Mouse (Mus musculus) stomach, embryonic 14.5 days (tissue): Measurements from ENCODE around the gene Cenpi. TPM values are rescaled to one million over a fixed set of nuclear protein-coding genes. Genes with fewer than 3 reads are reported as not detected.
A peak's percentile ranks its signal among the peaks of the same experiment; 100 is the strongest.
"Not testable (repeated sequence)": the region's sequence is repeated elsewhere in the genome, so short reads cannot be mapped to it uniquely, and the experiment has no call there.

Experiments
- ATAC-seq: fragments of 200-750 bp; cut with Nextera tagmentation; 2 replicates; pipeline ENCODE4 v1.8.0; 2017; ENCODE audit warnings: low read depth, moderate TSS enrichment; ENCODE audit not compliant: insufficient number of reproducible peaks, insufficient read depth, low FRiP score
- H3K27ac ChIP-seq: fragments of 300-500 bp; sonication (generic); 2 replicates; pipeline ENCODE4 v1.5.1; 2014; ENCODE audit warnings: mild to moderate bottlenecking, low read length, moderate library complexity, mixed read lengths
- H3K27me3 ChIP-seq: fragments of 300-500 bp; sonication (generic); 2 replicates; pipeline ENCODE4 v1.6.1; 2014; ENCODE audit warnings: low read length, control low read depth, mixed read lengths; ENCODE audit not compliant: control insufficient read depth, insufficient read depth
- H3K36me3 ChIP-seq: fragments of 300-500 bp; sonication (generic); 2 replicates; pipeline ENCODE4 v1.6.1; 2014; ENCODE audit warnings: mild to moderate bottlenecking, control low read depth, low read length, moderate library complexity, mixed read lengths; ENCODE audit not compliant: control insufficient read depth, insufficient read depth
- H3K4me1 ChIP-seq: fragments of 300-500 bp; sonication (generic); 2 replicates; pipeline ENCODE4 v1.6.1; 2014; ENCODE audit warnings: low read length, control low read depth, mixed read lengths; ENCODE audit not compliant: control insufficient read depth, insufficient read depth
- H3K4me2 ChIP-seq: fragments of 300-500 bp; sonication (generic); replicated peaks from 2 replicates; pipeline ENCODE4 v1.6.1; 2014; ENCODE audit warnings: low read depth, low read length, control low read depth
- H3K4me3 ChIP-seq: fragments of 300-500 bp; sonication (generic); 2 replicates; pipeline ENCODE4 v1.5.1; 2014; ENCODE audit warnings: low read depth, low read length, control low read depth
- H3K9ac ChIP-seq: fragments of 300-500 bp; sonication (generic); replicated peaks from 2 replicates; pipeline ENCODE4 v1.6.1; 2014; ENCODE audit warnings: low read depth, mild to moderate bottlenecking, control low read depth, low read length, moderate library complexity, mixed read lengths
- H3K9me3 ChIP-seq: fragments of 300-500 bp; sonication (generic); 2 replicates; pipeline ENCODE4 v1.6.1; 2016; ENCODE audit warnings: low read depth, low read length, control low read depth; ENCODE audit not compliant: control insufficient read depth
- WGBS: fragments of 180-500 bp; shearing (Covaris S2); extraction: QIAGEN DNeasy Blood & Tissue Kit; methylation state at CpG from one replicate; pipeline ENCODE4 v1.1.7; 2014; 5-methylcytosine and 5-hydroxymethylcytosine counted together
- polyA plus RNA-seq: library from polyadenylated mRNA; unstranded; fragments of >200 nt; fragmentation: Nextera tagmentation; extraction: Ambion mirVana; gene quantifications from 2 replicates; pipeline ENCODE4 v1.2.1, GENCODE M21; 2014

The Cenpi gene
- polyA plus RNA-seq, 1 experiment from 2014 or later = 40.0 TPM

- WGBS = 88% methylated on average over 2 of the region's 2 CpGs
- no peaks in the 10 kb centered on the region for H3K27me3 ChIP-seq
- ATAC-seq = no peak
- no peaks in the 10 kb centered on the region for H3K4me1 ChIP-seq
- no peak overlapping the region for H3K27ac ChIP-seq
- H3K9me3 ChIP-seq = no peaks in the 10 kb centered on the region
- H3K4me2 ChIP-seq = no peak overlapping the region
- H3K4me3 ChIP-seq = no peak overlapping the region
- no peaks in the 10 kb centered on the region for H3K36me3 ChIP-seq
- no peak overlapping the region for H3K9ac ChIP-seq
Measured at GRCm38 (mm10) chrX:134287305-134287704, 20.6 kb upstream of the Cenpi start.

GRCm38 (mm10) chrX:134296301-134296700, 11.6 kb upstream of the Cenpi start:
- Histone ChIP-seq H3K4me3 (peak overlapping the region; percentile 34; the same call in 1 of the 2 replicates), H3K27me3 (no peaks in the 10 kb centered on the region), H3K27ac (no peak overlapping the region), H3K9ac (no peak overlapping the region), H3K36me3 (no peaks in the 10 kb centered on the region), H3K9me3 (no peaks in the 10 kb centered on the region), H3K4me1 (no peaks in the 10 kb centered on the region), H3K4me2 (peak overlapping the region; percentile 47)
- 39% methylated on average over 9 of the region's 9 CpGs for WGBS
- 0 out of 2 replicates have a peak, but pooled peaks have one; percentile 14 for ATAC-seq

GRCm38 (mm10) chrX:134296737-134297136, 11.1 kb upstream of the Cenpi start:
- Histone ChIP-seq H3K36me3 (no peaks in the 10 kb centered on the region), H3K4me3 (0 out of 2 replicates have a peak overlapping the region, but pooled peaks have one; percentile 34), H3K27me3 (no peaks in the 10 kb centered on the region), H3K4me2 (peak overlapping the region; percentile 47), H3K27ac (no peak overlapping the region), H3K9ac (no peak overlapping the region), H3K4me1 (no peaks in the 10 kb centered on the region), H3K9me3 (no peaks in the 10 kb centered on the region)
- 0 out of 2 replicates have a peak, but pooled peaks have one; percentile 28 for ATAC-seq
- WGBS = 26% methylated on average over 7 of the region's 7 CpGs

- 39% methylated on average over 4 of the region's 4 CpGs for WGBS
- Histone ChIP-seq H3K4me3 (no peak overlapping the region), H3K4me2 (peak overlapping the region; percentile 47), H3K9ac (no peak overlapping the region), H3K4me1 (no peaks in the 10 kb centered on the region), H3K9me3 (no peaks in the 10 kb centered on the region), H3K27ac (no peak overlapping the region), H3K36me3 (no peaks in the 10 kb centered on the region), H3K27me3 (no peaks in the 10 kb centered on the region)
- no peak for ATAC-seq
Measured at GRCm38 (mm10) chrX:134297195-134297594, 10.7 kb upstream of the Cenpi start.

- Histone ChIP-seq H3K4me1 (no peaks in the 10 kb centered on the region), H3K4me2 (no peak overlapping the region), H3K36me3 (no peaks in the 10 kb centered on the region), H3K9ac (no peak overlapping the region), H3K27me3 (no peaks in the 10 kb centered on the region), H3K9me3 (no peaks in the 10 kb centered on the region), H3K27ac (no peak overlapping the region), H3K4me3 (no peak overlapping the region)
- 69% methylated on average over 5 of the region's 5 CpGs for WGBS
- ATAC-seq = no peak
Measured at GRCm38 (mm10) chrX:134300219-134300618, 7.7 kb upstream of the Cenpi start.

GRCm38 (mm10) chrX:134303287-134303686, 4.6 kb upstream of the Cenpi start:
- no peaks in the 10 kb centered on the region for H3K4me1 ChIP-seq
- H3K27me3 ChIP-seq = no peaks in the 10 kb centered on the region
- ATAC-seq = no peak
- no peaks in the 10 kb centered on the region for H3K36me3 ChIP-seq
- no peak overlapping the region for H3K4me3 ChIP-seq
- 91% methylated on average over 1 of the region's 1 CpGs for WGBS
- no peak overlapping the region for H3K9ac ChIP-seq
- no peak overlapping the region for H3K27ac ChIP-seq
- no peaks in the 10 kb centered on the region for H3K9me3 ChIP-seq
- H3K4me2 ChIP-seq = no peak overlapping the region

GRCm38 (mm10) chrX:134308275-134308634, 371 bp downstream of the Cenpi start:
- Histone ChIP-seq H3K27me3 (no peaks in the 10 kb centered on the region), H3K9ac (no peak overlapping the region; the same call in 1 of the 2 replicates), H3K4me3 (peak overlapping the region; percentile 36), H3K4me1 (no peaks in the 10 kb centered on the region), H3K27ac (no peak overlapping the region), H3K9me3 (no peaks in the 10 kb centered on the region), H3K36me3 (no peaks in the 10 kb centered on the region; the same call in 1 of the 2 replicates), H3K4me2 (peak overlapping the region; percentile 39)
- ATAC-seq = peak; percentile 34; the same call in 1 of the 2 replicates
- 26% methylated on average over 9 of the region's 9 CpGs for WGBS

- H3K27me3 ChIP-seq, H3K9ac ChIP-seq, H3K4me1 ChIP-seq, H3K27ac ChIP-seq, H3K4me3 ChIP-seq, H3K9me3 ChIP-seq, H3K36me3 ChIP-seq, ATAC-seq, H3K4me2 ChIP-seq: not testable (repeated sequence)
- WGBS = 83% methylated on average over 4 of the region's 7 CpGs
Measured at GRCm38 (mm10) chrX:134311193-134311592, 3.3 kb downstream of the Cenpi start.
